Mouse (Mus musculus): ENCODE results near the gene Supt6.
A peak's percentile ranks its signal among the peaks of the same experiment; 100 is the strongest.

GRCm38 (mm10) chr11:78171328-78171727 is 74.5 kb downstream of the Supt6 start:
- TF ChIP-seq CTCF (IDR thresholded peaks at IDR 0.05) (peak; percentile 50), EP300 (IDR thresholded peaks at IDR 0.05) (no peak)
